Mouse (Mus musculus): ENCODE data around the gene Ugt2a1.

DNA sequence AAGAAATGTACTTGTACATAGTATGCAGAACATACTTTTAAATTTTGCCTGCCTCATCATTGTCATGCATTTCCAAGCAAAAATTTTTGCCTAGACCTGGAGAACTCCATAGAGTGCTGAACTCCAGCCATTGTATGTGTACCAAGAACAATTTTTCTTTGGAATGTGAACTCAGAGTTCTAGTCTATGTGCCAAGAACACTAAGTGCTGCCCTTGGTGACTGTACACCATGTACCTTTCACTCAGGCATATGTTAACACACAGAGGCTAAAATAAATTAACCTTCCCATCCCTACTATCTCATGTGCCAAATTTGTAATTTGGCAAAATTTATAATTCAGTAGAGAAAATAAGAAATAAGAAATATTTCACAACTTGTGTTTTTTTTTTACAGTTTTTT lies 8.3 kb upstream of the Ugt2a1 start:
- TF ChIP-seq CTCF (conservative IDR thresholded peaks at IDR 0.05; ENCODE audit: low read length) = no peak
- TF ChIP-seq NANOG (IDR thresholded peaks at IDR 0.05; ENCODE audit: borderline replicate concordance, low read length) = no peak

Measured in E14TG2a.4 (cell line).